Mouse (Mus musculus): ENCODE results near the gene Mrc2.

DNA sequence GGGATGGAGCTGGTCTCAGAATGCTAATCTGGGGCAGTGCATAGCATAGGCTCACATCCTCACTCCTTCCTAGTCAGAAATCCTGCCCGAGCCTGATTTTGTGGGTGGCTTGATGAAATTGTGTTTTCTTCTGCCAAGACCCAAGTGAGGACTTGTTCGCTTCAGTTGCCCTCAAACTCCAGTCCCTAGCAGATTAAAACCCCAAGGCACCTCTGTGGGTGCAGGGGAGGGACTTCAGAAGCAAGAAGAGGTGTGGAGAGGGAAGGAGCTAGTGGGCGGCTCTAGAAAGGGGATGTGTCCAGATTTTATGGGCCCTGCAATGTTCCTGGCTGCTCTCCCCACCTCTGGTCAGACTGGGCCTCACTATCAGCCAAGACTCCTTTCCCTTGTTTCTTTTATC is 38.7 kb downstream of the Mrc2 start:
- TF ChIP-seq CTCF (IDR thresholded peaks at IDR 0.05; ENCODE audit: borderline replicate concordance, insufficient read depth, low read depth, low read length) (no peak), POLR2A (IDR thresholded peaks at IDR 0.05; ENCODE audit: borderline replicate concordance, insufficient read depth, low read length) (no peak)

All from cerebellum, adult 2 months (tissue).